Mouse (Mus musculus): ENCODE measurements around the gene Clip3.
A peak's percentile ranks its signal among the peaks of the same experiment; 100 is the strongest.

- TF ChIP-seq CTCF (IDR thresholded peaks at IDR 0.05; ENCODE audit: low read depth) (peak; percentile 65), EP300 (optimal IDR thresholded peaks at IDR 0.05) (no peak)
Measured at GRCm38 (mm10) chr7:30306083-30306779, 14.7 kb downstream of the Clip3 start.
